Mouse (Mus musculus) ES-E14 (cell line): ENCODE data around the gene Slc16a6. TPM values are rescaled to one million over a fixed set of nuclear protein-coding genes. Genes with fewer than 3 reads are reported as not detected.

ENCODE experiments used
- DNase-seq: peaks from one replicate; pipeline ENCODE4 v3.0.0-alpha.2; 2013; ENCODE audit warnings: low read depth, low spot score
- H3K27ac ChIP-seq: 2 replicates; pipeline ENCODE4 v1.5.1; 2012; ENCODE audit warnings: low read depth, mild to moderate bottlenecking, low read length, moderate library complexity, mixed read lengths; ENCODE audit not compliant: poor library complexity, insufficient read depth, severe bottlenecking
- H3K36me3 ChIP-seq: 2 replicates; pipeline ENCODE4 v1.6.1; 2012; ENCODE audit warnings: mild to moderate bottlenecking, low read length, moderate library complexity, mixed read lengths; ENCODE audit not compliant: control insufficient read depth, poor library complexity, insufficient read depth, severe bottlenecking
- H3K4me1 ChIP-seq, 2 experiments: fragments of 150-350 bp in 1 of 2; sonication (generic) in 1 of 2; 2 replicates each; pipeline ENCODE4 v1.6.1; 2012; ENCODE audit warnings: low read length in 2 of 2, mild to moderate bottlenecking in 1 of 2, mixed read lengths in 1 of 2; ENCODE audit not compliant: control insufficient read depth in 2 of 2, insufficient read depth in 2 of 2, poor library complexity in 1 of 2
- H3K4me3 ChIP-seq, 2 experiments: fragments of 150-350 bp in 1 of 2; sonication (generic) in 1 of 2; 2 replicates each; pipeline ENCODE4 v1.5.1; 2012; ENCODE audit warnings: low read length in 2 of 2, low read depth in 1 of 2, mild to moderate bottlenecking in 1 of 2, mixed read lengths in 1 of 2; ENCODE audit not compliant: insufficient read depth in 1 of 2, poor library complexity in 1 of 2, severe bottlenecking in 1 of 2
- H3K9ac ChIP-seq: 2 replicates; pipeline ENCODE4 v1.6.1; 2012; ENCODE audit warnings: low read depth, mild to moderate bottlenecking, low read length, mixed read lengths; ENCODE audit not compliant: poor library complexity, insufficient read depth, severe bottlenecking
- H3K9me3 ChIP-seq: fragments of 150-350 bp; sonication (generic); 2 replicates; pipeline ENCODE4 v1.6.1; 2012; ENCODE audit warnings: low read depth, mild to moderate bottlenecking, low read length; ENCODE audit not compliant: control insufficient read depth, insufficient read depth
- CHD2 ChIP-seq: IDR thresholded peaks from 2 replicates; pipeline ENCODE4 v1.6.1; 2014; ENCODE audit warnings: mild to moderate bottlenecking, low read depth, low read length, inconsistent platforms
- HCFC1 ChIP-seq: IDR thresholded peaks from 2 replicates; pipeline ENCODE4 v1.6.1; 2012; ENCODE audit warnings: low read length, inconsistent platforms, borderline replicate concordance; ENCODE audit not compliant: insufficient read depth
- MAFK ChIP-seq: IDR thresholded peaks from 2 replicates; pipeline ENCODE4 v1.6.1; 2014; ENCODE audit warnings: mild to moderate bottlenecking, low read depth, low read length, inconsistent platforms; ENCODE audit not compliant: insufficient read depth
- ZC3H11A ChIP-seq: IDR thresholded peaks from 2 replicates; pipeline ENCODE4 v1.6.1; 2012; ENCODE audit warnings: low read depth, mild to moderate bottlenecking, inconsistent platforms, low read length, borderline replicate concordance
- ZNF384 ChIP-seq: IDR thresholded peaks from 2 replicates; pipeline ENCODE4 v1.6.1; 2012; ENCODE audit warnings: low read depth, low read length, inconsistent platforms
- in situ Hi-C, 2 experiments: fragments of 600-800 bp; cut with MboI; formaldehyde crosslinking; loops; one replicate each; pipeline ENCODE4 v1.15.1; 2025; ENCODE audit warnings: low sequenced_read_pairs in 2 of 2, inconsistent platforms in 1 of 2; ENCODE audit not compliant: unreplicated experiment in 2 of 2
- total RNA-seq: library from RNA; depleted of rRNA; stranded (reverse); fragments of 300-350 nt; gene quantifications from 2 replicates; pipeline ENCODE4 v1.2.3, GENCODE M21; 2012

Slc16a6 gene
- total RNA-seq, 1 experiment: 26.8 TPM

DNA sequence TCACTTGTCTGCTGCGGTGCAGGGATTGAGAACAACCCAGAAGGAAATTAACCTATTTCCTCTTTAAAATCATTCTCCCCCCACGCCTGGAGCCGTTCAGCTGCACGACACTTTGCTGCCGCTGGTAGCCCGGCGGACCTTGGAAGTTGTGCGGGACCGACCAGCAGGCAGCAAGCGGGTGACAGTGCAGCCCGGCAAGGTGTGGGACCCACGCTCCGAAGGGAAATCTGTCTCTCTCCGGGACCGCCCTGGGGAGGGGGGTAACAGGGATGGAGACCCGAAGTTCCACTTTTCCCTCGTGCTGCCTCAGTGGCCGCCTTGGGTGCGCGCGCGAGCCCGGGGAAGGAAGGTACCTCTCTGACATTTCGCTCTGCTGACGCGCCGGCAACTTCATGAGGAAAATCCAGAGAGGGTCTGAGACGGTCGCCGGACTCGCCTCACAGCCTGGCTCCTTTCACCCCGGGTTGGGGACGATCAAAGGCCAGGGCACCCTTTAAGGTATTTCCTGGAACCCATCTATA lies 1.2 kb downstream of the Slc16a6 start:
- TF ChIP-seq CHD2 (no peak), ZC3H11A (no peak), MAFK (no peak), ZNF384 (no peak), HCFC1 (no peak)
- Histone ChIP-seq H3K36me3 (no peaks in the 10 kb centered on the region; the same call in 1 of the 2 replicates), H3K27ac (no peak overlapping the region), H3K4me1 (peaks cover 2 to 16% of the 10 kb centered on the region in 2 experiments; a peak in 1 of 4 replicates), H3K9ac (peak overlapping the region; percentile 89), H3K4me3 (peak overlapping the region; percentile 83 to 97), H3K9me3 (no peaks in the 10 kb centered on the region)
- in situ Hi-C loops: no loop called here
- DNase-seq: no peak

DNA sequence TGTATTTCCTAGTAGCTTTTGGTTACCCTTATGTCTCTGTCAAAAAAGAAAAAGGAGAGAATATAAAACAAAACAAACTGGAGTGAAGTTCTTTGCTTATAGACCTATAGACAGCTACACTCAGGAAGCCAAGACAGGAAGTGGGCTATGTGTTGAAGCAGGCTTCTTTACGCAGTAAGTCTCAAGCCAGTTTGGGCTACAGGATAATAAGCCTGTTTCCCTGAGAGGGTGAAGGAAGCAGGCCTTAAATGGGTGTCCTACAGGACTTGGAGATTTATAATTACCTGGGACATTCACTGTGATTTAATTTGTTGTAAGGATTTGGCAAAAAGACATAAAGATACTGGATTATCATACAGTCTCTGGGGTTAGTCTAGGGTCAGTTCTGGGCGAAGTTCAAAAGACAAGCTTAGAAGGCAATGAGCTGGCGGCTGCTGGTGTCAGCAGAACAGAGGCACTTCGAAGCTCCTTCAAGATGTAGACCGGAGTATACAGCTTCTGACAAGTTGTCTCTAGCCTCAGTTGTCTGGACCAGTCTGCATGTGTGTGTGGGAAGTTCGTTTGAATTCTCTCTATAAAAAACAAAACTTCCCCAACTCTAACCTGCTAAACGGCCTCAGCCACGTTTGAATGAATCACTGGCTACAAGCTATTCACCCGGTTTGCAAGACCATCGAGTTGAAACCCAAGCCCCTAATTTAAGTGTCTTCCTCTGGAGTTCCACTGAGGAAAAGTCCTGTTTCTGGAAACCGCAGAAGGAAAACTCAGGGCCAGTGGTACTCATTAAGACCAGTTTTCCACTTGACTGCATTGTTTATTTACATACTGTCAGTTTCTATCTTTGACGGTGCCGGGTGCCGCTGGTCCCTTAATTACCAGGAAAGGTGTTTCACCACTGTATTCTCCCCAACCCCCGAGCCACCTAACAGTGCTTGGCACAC lies 2.2 kb downstream of the Slc16a6 start:
- peaks cover 5% of the 10 kb centered on the region; the same call in 1 of the 2 replicates for H3K36me3 ChIP-seq
- H3K27ac ChIP-seq: no peak overlapping the region
- in situ Hi-C loops: no loop called here
- TF ChIP-seq MAFK (no peak), ZNF384 (no peak), ZC3H11A (no peak), HCFC1 (no peak), CHD2 (no peak)
- H3K4me1 ChIP-seq: peaks cover 0 to 10% of the 10 kb centered on the region in 2 experiments; a peak in 1 of 4 replicates
- no peaks in the 10 kb centered on the region for H3K9me3 ChIP-seq
- no peak for DNase-seq
- H3K4me3 ChIP-seq: peak overlapping the region in 1 of 2 experiments; percentile 97; a peak in 2 of 4 replicates
- no peak overlapping the region for H3K9ac ChIP-seq

DNA sequence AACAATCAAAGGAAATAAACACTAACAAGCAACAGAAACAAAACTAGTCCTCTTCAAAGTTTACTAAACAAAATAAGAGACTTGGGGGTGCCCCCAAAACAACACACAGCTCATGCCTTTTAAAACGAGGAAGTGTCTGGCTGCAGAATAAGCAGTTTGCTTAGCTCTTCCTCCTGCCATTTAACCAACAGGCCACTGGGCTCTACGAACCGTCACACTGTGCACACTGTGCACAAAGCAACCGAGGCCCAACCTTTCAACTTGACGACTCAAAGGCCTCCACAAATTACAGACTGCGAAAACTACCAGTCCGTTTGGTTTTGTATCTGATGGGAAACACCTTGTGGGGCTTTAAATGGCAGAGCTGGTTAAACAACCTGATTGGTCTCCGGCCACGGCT lies 3.2 kb downstream of the Slc16a6 start:
- TF ChIP-seq HCFC1: no peak
- no peak for TF ChIP-seq ZNF384
- no peak for TF ChIP-seq ZC3H11A
- no peak for TF ChIP-seq CHD2
- no peak for TF ChIP-seq MAFK
- H3K27ac ChIP-seq: no peak overlapping the region
- DNase-seq: no peak
- no peaks in the 10 kb centered on the region for H3K9me3 ChIP-seq
- peaks cover 0 to 7% of the 10 kb centered on the region in 2 experiments; a peak in 1 of 4 replicates for H3K4me1 ChIP-seq
- in situ Hi-C loops: no loop called here
- no peak overlapping the region for H3K9ac ChIP-seq
- peaks cover 5% of the 10 kb centered on the region; the same call in 1 of the 2 replicates for H3K36me3 ChIP-seq
- H3K4me3 ChIP-seq: no peak overlapping the region

DNA sequence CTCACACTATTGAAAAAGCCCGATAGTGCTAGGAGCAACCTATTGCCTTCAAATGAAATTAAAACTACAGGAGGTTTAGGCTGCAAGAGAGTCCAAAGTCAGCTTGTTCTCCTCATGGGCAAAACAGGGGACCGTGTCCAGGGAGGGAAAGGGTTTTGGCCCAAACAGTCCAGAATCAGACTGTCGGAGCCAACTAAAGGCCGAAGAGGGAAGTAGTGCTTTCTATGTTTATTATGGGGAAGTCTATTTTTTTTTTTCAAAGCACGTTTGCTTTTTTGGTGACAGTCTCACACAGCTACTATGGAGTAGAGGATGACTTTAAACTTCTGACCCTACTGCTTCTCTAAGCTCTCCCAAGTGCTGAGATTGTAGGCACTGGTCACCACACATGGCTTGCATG lies 5.3 kb downstream of the Slc16a6 start:
- H3K4me3 ChIP-seq: no peak overlapping the region

More for the DNA sequence above, 5.3 kb downstream of the Slc16a6 start:
- no peaks in the 10 kb centered on the region for H3K9me3 ChIP-seq
- no peak overlapping the region for H3K9ac ChIP-seq
- no peak overlapping the region for H3K27ac ChIP-seq
- peaks cover 0 to 3% of the 10 kb centered on the region in 2 experiments; a peak in 1 of 4 replicates for H3K4me1 ChIP-seq
- H3K36me3 ChIP-seq: peaks cover 5% of the 10 kb centered on the region; the same call in 1 of the 2 replicates
- TF ChIP-seq CHD2: no peak
- TF ChIP-seq MAFK: no peak
- no peak for TF ChIP-seq ZNF384
- TF ChIP-seq HCFC1: no peak
- TF ChIP-seq ZC3H11A: no peak
- DNase-seq: no peak
- in situ Hi-C loops: no loop called here
